Mouse (Mus musculus): ENCODE measurements at regions not wholly inside any gene's neighbourhood (a gene's known extent, or its start where the extent isn't known, plus 50 kb on each side); places are given as distances from the start of the nearest gene placed in this dataset.

DNA sequence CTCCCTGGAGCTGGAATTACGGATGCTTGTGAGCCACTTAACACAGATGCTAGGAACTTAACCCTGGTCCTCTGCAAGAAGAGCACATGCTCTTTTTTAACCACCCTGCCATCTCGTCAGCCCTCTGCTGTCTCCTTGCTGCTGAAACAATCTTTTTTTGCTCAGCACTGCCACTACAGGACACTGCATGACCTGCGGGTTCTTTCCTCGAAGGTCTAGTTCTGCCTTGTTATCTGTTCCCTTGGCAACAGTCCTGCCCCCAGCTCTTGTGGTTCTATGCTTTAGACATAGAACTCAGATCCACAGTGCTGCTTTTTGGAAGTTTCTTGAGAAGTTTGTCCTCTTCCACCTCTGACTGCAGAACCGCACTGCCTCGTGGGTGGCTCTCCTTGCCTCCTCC is 104.6 kb upstream of the Smad3 start:
- H3K9ac ChIP-seq (ENCODE audit: low read length), result no peak overlapping the region
- no peaks in the 10 kb centered on the region for H3K4me1 ChIP-seq (replicated peaks; ENCODE audit: control insufficient read depth, insufficient read depth, low read length)
- H3K4me3 ChIP-seq (ENCODE audit: low read depth, low read length), result no peak overlapping the region
- no peak for DNase-seq (ENCODE audit: low spot score)
- no peaks in the 10 kb centered on the region for H3K36me3 ChIP-seq (ENCODE audit: control insufficient read depth, insufficient read depth, low read length)
- WGBS, result 38% methylated on average over 6 of the region's 6 CpGs
- ATAC-seq (replicated peaks; ENCODE audit: low FRiP score, low TSS enrichment, low read depth), result no peak; the same call in 1 of the 2 replicates
- no peak overlapping the region for H3K27ac ChIP-seq (ENCODE audit: low read depth)
- H3K4me2 ChIP-seq (ENCODE audit: low read length), result no peak overlapping the region
- no peaks in the 10 kb centered on the region for H3K27me3 ChIP-seq (replicated peaks; ENCODE audit: control insufficient read depth, insufficient read depth, low read length)
- no peaks in the 10 kb centered on the region for H3K9me3 ChIP-seq (ENCODE audit: control insufficient read depth, low read length)

- ATAC-seq (replicated peaks; ENCODE audit: low FRiP score, low TSS enrichment, low read depth) (no peak), DNase-seq (ENCODE audit: low spot score) (no peak)
- Histone ChIP-seq H3K4me2 (ENCODE audit: low read length) (no peak overlapping the region), H3K9ac (ENCODE audit: low read length) (no peak overlapping the region), H3K4me3 (ENCODE audit: low read depth, low read length) (no peak overlapping the region), H3K4me1 (replicated peaks; ENCODE audit: control insufficient read depth, insufficient read depth, low read length) (no peaks in the 10 kb centered on the region; the same call in 1 of the 2 replicates), H3K36me3 (ENCODE audit: control insufficient read depth, insufficient read depth, low read length) (no peaks in the 10 kb centered on the region), H3K27me3 (replicated peaks; ENCODE audit: control insufficient read depth, insufficient read depth, low read length) (no peaks in the 10 kb centered on the region), H3K27ac (ENCODE audit: low read depth) (no peak overlapping the region), H3K9me3 (ENCODE audit: control insufficient read depth, low read length) (no peaks in the 10 kb centered on the region)
- 55% methylated on average over 4 of the region's 4 CpGs for WGBS
Measured at GRCm38 (mm10) chr9:63861418-63861817, 103.6 kb upstream of the Smad3 start.

DNA sequence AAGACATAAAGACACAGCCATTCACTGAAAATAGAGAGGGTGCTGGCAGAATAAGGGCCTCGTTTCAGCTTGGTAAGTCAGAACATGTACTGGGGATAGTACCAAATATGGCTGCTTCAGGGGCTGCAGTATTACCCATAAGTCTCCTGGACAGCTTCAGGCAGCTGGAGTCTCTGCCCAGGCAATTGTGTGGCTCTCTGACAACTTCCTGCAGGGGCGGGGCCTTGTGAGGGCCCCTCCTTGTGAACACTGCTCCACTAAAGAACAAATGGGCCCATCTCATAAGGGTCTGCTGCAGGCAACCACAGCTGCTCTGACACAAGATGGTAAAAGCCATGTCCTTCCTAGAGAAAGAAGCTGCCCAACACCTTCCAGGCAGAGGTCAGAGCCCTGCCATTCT is 102.4 kb upstream of the Smad3 start:
- H3K9ac ChIP-seq (ENCODE audit: low read length), result no peak overlapping the region
- DNase-seq (ENCODE audit: low spot score), result no peak
- H3K27me3 ChIP-seq (replicated peaks; ENCODE audit: control insufficient read depth, insufficient read depth, low read length), result no peaks in the 10 kb centered on the region
- H3K4me1 ChIP-seq (replicated peaks; ENCODE audit: control insufficient read depth, insufficient read depth, low read length), result no peaks in the 10 kb centered on the region; the same call in 1 of the 2 replicates
- H3K4me2 ChIP-seq (ENCODE audit: low read length), result no peak overlapping the region
- no peak overlapping the region for H3K27ac ChIP-seq (ENCODE audit: low read depth)
- no peaks in the 10 kb centered on the region for H3K36me3 ChIP-seq (ENCODE audit: control insufficient read depth, insufficient read depth, low read length)
- no peak overlapping the region for H3K4me3 ChIP-seq (ENCODE audit: low read depth, low read length)
- ATAC-seq (replicated peaks; ENCODE audit: low FRiP score, low TSS enrichment, low read depth), result no peak
- WGBS, result 80% methylated on average over 2 of the region's 2 CpGs
- H3K9me3 ChIP-seq (ENCODE audit: control insufficient read depth, low read length), result no peaks in the 10 kb centered on the region

- no peaks in the 10 kb centered on the region for H3K27me3 ChIP-seq (replicated peaks; ENCODE audit: control insufficient read depth, insufficient read depth, low read length)
- H3K9ac ChIP-seq (ENCODE audit: low read length), result no peak overlapping the region
- ATAC-seq (replicated peaks; ENCODE audit: low FRiP score, low TSS enrichment, low read depth) (no peak), DNase-seq (ENCODE audit: low spot score) (no peak)
- H3K36me3 ChIP-seq (ENCODE audit: control insufficient read depth, insufficient read depth, low read length), result no peaks in the 10 kb centered on the region
- no peak overlapping the region for H3K4me2 ChIP-seq (ENCODE audit: low read length)
- H3K27ac ChIP-seq (ENCODE audit: low read depth), result no peak overlapping the region
- H3K9me3 ChIP-seq (ENCODE audit: control insufficient read depth, low read length), result no peaks in the 10 kb centered on the region
- H3K4me3 ChIP-seq (ENCODE audit: low read depth, low read length), result no peak overlapping the region
- WGBS, result 68% methylated on average over 9 of the region's 9 CpGs
- peaks cover 4% of the 10 kb centered on the region for H3K4me1 ChIP-seq (replicated peaks; ENCODE audit: control insufficient read depth, insufficient read depth, low read length)
Measured at GRCm38 (mm10) chr9:63856065-63856736, 98.4 kb upstream of the Smad3 start.

DNA sequence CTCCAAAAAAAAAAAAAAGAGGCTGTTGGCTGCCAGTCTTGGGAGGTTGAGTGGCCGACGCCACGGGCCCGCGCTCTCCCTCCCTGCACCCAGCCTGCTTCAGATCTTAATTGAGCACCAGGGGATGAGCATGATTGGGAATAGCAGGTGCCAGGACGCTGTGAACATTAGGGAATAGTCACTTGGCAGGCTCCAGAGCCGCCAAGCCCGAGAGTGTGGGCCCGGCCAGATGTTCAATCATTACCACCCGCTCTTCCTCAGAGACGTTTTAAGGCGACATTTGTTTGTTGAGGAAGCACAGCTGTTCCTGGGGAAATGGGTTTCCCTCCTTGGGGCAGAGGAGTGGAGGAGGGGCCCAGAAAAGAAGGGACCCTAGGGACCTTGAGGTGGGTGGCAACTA is 94.0 kb upstream of the Smad3 start:
- 0 out of 2 replicates have a peak, but pooled peaks cover 3% of the 10 kb centered on the region for H3K9me3 ChIP-seq (ENCODE audit: control insufficient read depth, low read length)
- no peaks in the 10 kb centered on the region for H3K27me3 ChIP-seq (replicated peaks; ENCODE audit: control insufficient read depth, insufficient read depth, low read length)
- no peak overlapping the region for H3K4me3 ChIP-seq (ENCODE audit: low read depth, low read length)
- no peak overlapping the region for H3K9ac ChIP-seq (ENCODE audit: low read length)
- H3K4me1 ChIP-seq (replicated peaks; ENCODE audit: control insufficient read depth, insufficient read depth, low read length), result peaks cover 4% of the 10 kb centered on the region
- H3K4me2 ChIP-seq (ENCODE audit: low read length), result no peak overlapping the region
- no peaks in the 10 kb centered on the region for H3K36me3 ChIP-seq (ENCODE audit: control insufficient read depth, insufficient read depth, low read length)
- ATAC-seq (replicated peaks; ENCODE audit: low FRiP score, low TSS enrichment, low read depth), result no peak
- 53% methylated on average over 12 of the region's 12 CpGs for WGBS
- no peak overlapping the region for H3K27ac ChIP-seq (ENCODE audit: low read depth)
- DNase-seq (ENCODE audit: low spot score), result no peak

DNA sequence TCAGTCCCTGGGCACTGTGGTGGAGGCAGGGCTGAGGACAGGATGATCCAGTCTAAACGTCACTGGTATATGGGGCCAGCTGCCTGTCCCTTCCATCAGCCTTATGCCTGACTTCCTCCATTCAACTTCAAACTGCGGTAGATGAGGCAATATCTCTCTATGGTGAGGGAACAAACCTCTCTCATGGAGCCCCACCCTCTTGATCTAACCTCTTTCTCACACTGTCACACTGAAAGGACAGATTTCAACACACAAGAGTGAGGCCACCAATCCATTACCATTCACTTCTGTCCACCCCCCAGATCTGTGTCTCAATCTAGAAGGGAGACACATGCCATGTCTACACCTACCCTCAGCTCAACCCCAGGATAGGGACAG is 92.5 kb upstream of the Smad3 start:
- H3K9me3 ChIP-seq (ENCODE audit: control insufficient read depth, low read length), result 0 out of 2 replicates have a peak, but pooled peaks cover 3% of the 10 kb centered on the region
- H3K27me3 ChIP-seq (replicated peaks; ENCODE audit: control insufficient read depth, insufficient read depth, low read length), result 0 out of 2 replicates have a peak, but pooled peaks cover 2% of the 10 kb centered on the region
- no peak overlapping the region for H3K4me3 ChIP-seq (ENCODE audit: low read depth, low read length)
- no peak overlapping the region for H3K4me2 ChIP-seq (ENCODE audit: low read length)
- H3K4me1 ChIP-seq (replicated peaks; ENCODE audit: control insufficient read depth, insufficient read depth, low read length), result peaks cover 4% of the 10 kb centered on the region; the same call in 1 of the 2 replicates
- H3K9ac ChIP-seq (ENCODE audit: low read length), result no peak overlapping the region
- DNase-seq (ENCODE audit: low spot score) (no peak), ATAC-seq (replicated peaks; ENCODE audit: low FRiP score, low TSS enrichment, low read depth) (no peak)
- WGBS, result 80% methylated on average over 2 of the region's 2 CpGs
- no peaks in the 10 kb centered on the region for H3K36me3 ChIP-seq (ENCODE audit: control insufficient read depth, insufficient read depth, low read length)
- no peak overlapping the region for H3K27ac ChIP-seq (ENCODE audit: low read depth)

DNA sequence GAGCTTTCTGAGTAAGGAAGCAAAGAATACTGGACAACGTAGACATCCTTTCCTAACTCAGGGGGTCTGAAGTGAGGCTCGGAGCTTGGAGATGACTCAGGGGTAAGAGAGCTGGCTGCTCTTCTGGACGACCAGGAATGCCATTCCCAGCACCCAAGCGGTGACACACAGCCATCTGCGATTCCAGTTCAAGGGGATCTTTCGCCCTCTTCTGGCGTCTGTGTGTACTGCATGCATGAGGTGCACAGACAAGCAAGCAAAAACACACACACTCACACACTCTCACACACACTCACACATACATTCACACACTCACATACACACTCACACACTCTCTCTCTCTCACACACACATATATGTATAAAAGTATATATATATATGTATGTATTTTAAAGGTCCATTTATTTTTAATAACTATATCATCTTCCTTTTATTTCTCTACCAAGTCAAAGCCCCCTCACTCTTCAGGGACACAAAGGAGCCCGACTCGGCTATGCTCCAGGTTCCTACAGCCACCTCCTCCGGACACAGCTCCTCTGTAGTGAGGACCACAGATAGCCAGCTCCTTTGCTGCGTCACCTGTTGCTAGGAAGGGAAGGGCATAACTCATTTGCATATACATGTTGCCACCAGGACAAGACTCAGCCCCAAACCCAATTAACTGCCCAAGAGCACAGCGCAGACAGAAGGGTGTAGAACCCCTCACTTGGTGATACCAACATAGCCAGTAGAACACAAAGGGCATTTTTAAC is 91.9 kb upstream of the Smad3 start:
- ATAC-seq (replicated peaks; ENCODE audit: low FRiP score, low TSS enrichment, low read depth) (no peak), DNase-seq (ENCODE audit: low spot score) (peak; percentile 68)
- Histone ChIP-seq H3K4me3 (ENCODE audit: low read depth, low read length) (no peak overlapping the region), H3K4me2 (ENCODE audit: low read length) (no peak overlapping the region), H3K9me3 (ENCODE audit: control insufficient read depth, low read length) (0 out of 2 replicates have a peak, but pooled peaks cover 3% of the 10 kb centered on the region), H3K27me3 (replicated peaks; ENCODE audit: control insufficient read depth, insufficient read depth, low read length) (0 out of 2 replicates have a peak, but pooled peaks cover 3% of the 10 kb centered on the region), H3K27ac (ENCODE audit: low read depth) (no peak overlapping the region), H3K4me1 (replicated peaks; ENCODE audit: control insufficient read depth, insufficient read depth, low read length) (peaks cover 4% of the 10 kb centered on the region; the same call in 1 of the 2 replicates), H3K9ac (ENCODE audit: low read length) (no peak overlapping the region), H3K36me3 (ENCODE audit: control insufficient read depth, insufficient read depth, low read length) (no peaks in the 10 kb centered on the region)
- 79% methylated on average over 12 of the region's 12 CpGs for WGBS

GRCm38 (mm10) chr9:63843883-63844485 is 86.2 kb upstream of the Smad3 start:
- Histone ChIP-seq H3K4me1 (replicated peaks; ENCODE audit: control insufficient read depth, insufficient read depth, low read length) (no peaks in the 10 kb centered on the region), H3K27ac (ENCODE audit: low read depth) (no peak overlapping the region), H3K4me2 (ENCODE audit: low read length) (no peak overlapping the region), H3K9ac (ENCODE audit: low read length) (no peak overlapping the region), H3K9me3 (ENCODE audit: control insufficient read depth, low read length) (no peaks in the 10 kb centered on the region), H3K4me3 (ENCODE audit: low read depth, low read length) (no peak overlapping the region), H3K36me3 (ENCODE audit: control insufficient read depth, insufficient read depth, low read length) (no peaks in the 10 kb centered on the region), H3K27me3 (replicated peaks; ENCODE audit: control insufficient read depth, insufficient read depth, low read length) (0 out of 2 replicates have a peak, but pooled peaks cover 3% of the 10 kb centered on the region)
- 37% methylated on average over 10 of the region's 10 CpGs for WGBS
- peak; percentile 89 for DNase-seq (ENCODE audit: low spot score)
- peak; percentile 75 for ATAC-seq (replicated peaks; ENCODE audit: low FRiP score, low TSS enrichment, low read depth)

All from intestine, embryonic 14.5 days (tissue).